Mouse (Mus musculus) hindbrain, embryonic 14.5 days (tissue): Measurements from ENCODE around the gene Amph. TPM values are rescaled to one million over a fixed set of nuclear protein-coding genes. Genes with fewer than 3 reads are reported as not detected.

Experiments used
- ATAC-seq: fragments of 200-750 bp; cut with Nextera tagmentation; 2 replicates; pipeline ENCODE4 v1.8.0; 2017; ENCODE audit warnings: moderate number of reproducible peaks, mild to moderate bottlenecking, moderate TSS enrichment, moderate library complexity; ENCODE audit not compliant: low FRiP score
- DNase-seq: peaks from one replicate; pipeline ENCODE4 v3.0.0-alpha.2; 2015; ENCODE audit warnings: low spot score
- H3K27ac ChIP-seq: fragments of 300-500 bp; sonication (generic); 2 replicates; pipeline ENCODE4 v1.5.1; 2014; ENCODE audit warnings: mild to moderate bottlenecking, moderate library complexity
- H3K27me3 ChIP-seq: fragments of 300-500 bp; sonication (generic); 2 replicates; pipeline ENCODE4 v1.6.1; 2014; ENCODE audit warnings: mild to moderate bottlenecking, low read length, mixed read lengths; ENCODE audit not compliant: control insufficient read depth, insufficient read depth
- H3K36me3 ChIP-seq: fragments of 300-500 bp; sonication (generic); replicated peaks from 2 replicates; pipeline ENCODE4 v1.6.1; 2014; ENCODE audit not compliant: control insufficient read depth, insufficient read depth
- H3K4me1 ChIP-seq: fragments of 300-500 bp; sonication (generic); replicated peaks from 2 replicates; pipeline ENCODE4 v1.6.1; 2014; ENCODE audit warnings: antibody characterized with exemption, low read length, mixed read lengths; ENCODE audit not compliant: control insufficient read depth, insufficient read depth
- H3K4me2 ChIP-seq: fragments of 300-500 bp; sonication (generic); replicated peaks from 2 replicates; pipeline ENCODE4 v1.6.1; 2014; ENCODE audit warnings: mild to moderate bottlenecking, moderate library complexity
- H3K4me3 ChIP-seq: fragments of 300-500 bp; sonication (generic); replicated peaks from 2 replicates; pipeline ENCODE4 v1.5.1; 2014; ENCODE audit warnings: mild to moderate bottlenecking, low read length
- H3K9ac ChIP-seq: fragments of 300-500 bp; sonication (generic); 2 replicates; pipeline ENCODE4 v1.6.1; 2014
- H3K9me3 ChIP-seq: fragments of 300-500 bp; sonication (generic); 2 replicates; pipeline ENCODE4 v1.6.1; 2016; ENCODE audit warnings: low read length; ENCODE audit not compliant: control insufficient read depth
- WGBS: fragments of 180-500 bp; shearing (Covaris S2); extraction: QIAGEN DNeasy Blood & Tissue Kit; methylation state at CpG from one replicate; pipeline ENCODE4 v1.1.7; 2014; 5-methylcytosine and 5-hydroxymethylcytosine counted together
- polyA plus RNA-seq: library from polyadenylated mRNA; unstranded; fragments of >200 nt; fragmentation: Nextera tagmentation; extraction: Ambion mirVana; gene quantifications from 2 replicates; pipeline ENCODE4 v1.2.1, GENCODE M21; 2014

The Amph gene
- polyA plus RNA-seq, 1 experiment from 2014 or later, result 76.8 TPM

- Histone ChIP-seq H3K9ac (no peak overlapping the region), H3K4me3 (no peak overlapping the region), H3K27me3 (no peaks in the 10 kb centered on the region), H3K9me3 (no peaks in the 10 kb centered on the region), H3K27ac (no peak overlapping the region), H3K36me3 (peaks cover 22% of the 10 kb centered on the region; the same call in 1 of the 2 replicates), H3K4me1 (no peaks in the 10 kb centered on the region), H3K4me2 (no peak overlapping the region)
- ATAC-seq (peak; percentile 54; the same call in 1 of the 2 replicates), DNase-seq (no peak)
- 84% methylated on average over 8 of the region's 8 CpGs for whole genome bisulfite sequencing
Measured at GRCm38 (mm10) chr13:19149574-19149973, 201.6 kb downstream of the Amph start.

- no peak for DNase-seq
- Histone ChIP-seq H3K36me3 (peaks cover 18% of the 10 kb centered on the region; the same call in 1 of the 2 replicates), H3K4me3 (no peak overlapping the region), H3K4me1 (no peaks in the 10 kb centered on the region), H3K4me2 (no peak overlapping the region), H3K27ac (no peak overlapping the region), H3K9ac (no peak overlapping the region), H3K27me3 (no peaks in the 10 kb centered on the region), H3K9me3 (no peaks in the 10 kb centered on the region)
- no peak for ATAC-seq
- WGBS, result 87% methylated on average over 12 of the region's 12 CpGs
Measured at GRCm38 (mm10) chr13:19150438-19151301, 202.7 kb downstream of the Amph start.

GRCm38 (mm10) chr13:19152126-19152525 is 204.1 kb downstream of the Amph start:
- WGBS, result 98% methylated on average over 3 of the region's 3 CpGs
- no peak for DNase-seq
- Histone ChIP-seq H3K4me2 (no peak overlapping the region), H3K9me3 (no peaks in the 10 kb centered on the region), H3K4me3 (no peak overlapping the region), H3K36me3 (peaks cover 18% of the 10 kb centered on the region; the same call in 1 of the 2 replicates), H3K27me3 (no peaks in the 10 kb centered on the region), H3K4me1 (no peaks in the 10 kb centered on the region), H3K27ac (no peak overlapping the region), H3K9ac (no peak overlapping the region)
- ATAC-seq, result no peak

GRCm38 (mm10) chr13:19158484-19158883 is 210.5 kb downstream of the Amph start:
- DNase-seq (peak; percentile 68), ATAC-seq (no peak)
- no peaks in the 10 kb centered on the region for H3K36me3 ChIP-seq
- H3K4me3 ChIP-seq, result no peak overlapping the region
- H3K9me3 ChIP-seq, result no peaks in the 10 kb centered on the region
- no peaks in the 10 kb centered on the region for H3K27me3 ChIP-seq
- no peaks in the 10 kb centered on the region for H3K4me1 ChIP-seq
- WGBS, result 36% methylated on average over 4 of the region's 4 CpGs
- no peak overlapping the region for H3K27ac ChIP-seq
- H3K4me2 ChIP-seq, result no peak overlapping the region
- no peak overlapping the region for H3K9ac ChIP-seq

GRCm38 (mm10) chr13:19160616-19161015 is 212.6 kb downstream of the Amph start:
- H3K4me2 ChIP-seq, result no peak overlapping the region
- DNase-seq (no peak), ATAC-seq (0 out of 2 replicates have a peak, but pooled peaks have one; percentile 39)
- no peaks in the 10 kb centered on the region for H3K9me3 ChIP-seq
- WGBS, result 60% methylated on average over 7 of the region's 7 CpGs
- H3K27me3 ChIP-seq, result no peaks in the 10 kb centered on the region
- no peaks in the 10 kb centered on the region for H3K4me1 ChIP-seq
- H3K9ac ChIP-seq, result no peak overlapping the region
- H3K4me3 ChIP-seq, result no peak overlapping the region
- no peaks in the 10 kb centered on the region for H3K36me3 ChIP-seq
- no peak overlapping the region for H3K27ac ChIP-seq

DNA sequence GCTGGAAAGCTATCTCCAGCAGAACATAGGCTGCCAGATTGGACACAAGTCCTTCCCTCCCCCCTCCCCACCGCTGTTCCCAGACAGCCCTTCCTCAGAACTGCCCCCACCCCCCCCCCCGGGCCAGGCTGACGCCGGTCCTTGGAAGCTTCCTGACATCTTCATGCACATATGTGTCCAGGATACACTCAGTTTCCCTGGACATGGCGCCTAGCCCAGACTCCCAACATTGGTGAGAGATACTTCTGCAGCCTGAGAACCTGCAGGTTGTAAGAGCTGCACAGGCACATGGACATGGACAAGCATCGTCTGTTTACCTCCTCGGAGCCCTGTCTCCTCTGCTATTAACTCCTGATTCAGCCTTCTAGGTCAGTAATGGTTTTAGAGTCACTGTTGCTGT is 213.1 kb downstream of the Amph start:
- H3K27me3 ChIP-seq, result no peaks in the 10 kb centered on the region
- no peak overlapping the region for H3K9ac ChIP-seq
- ATAC-seq (no peak), DNase-seq (no peak)
- H3K4me2 ChIP-seq, result no peak overlapping the region
- H3K27ac ChIP-seq, result no peak overlapping the region
- WGBS, result 66% methylated on average over 7 of the region's 7 CpGs
- no peaks in the 10 kb centered on the region for H3K4me1 ChIP-seq
- H3K9me3 ChIP-seq, result no peaks in the 10 kb centered on the region
- H3K4me3 ChIP-seq, result no peak overlapping the region
- H3K36me3 ChIP-seq, result no peaks in the 10 kb centered on the region

GRCm38 (mm10) chr13:19162120-19162519 is 214.1 kb downstream of the Amph start:
- Histone ChIP-seq H3K9me3 (no peaks in the 10 kb centered on the region), H3K4me2 (no peak overlapping the region), H3K4me3 (no peak overlapping the region), H3K27me3 (no peaks in the 10 kb centered on the region), H3K36me3 (no peaks in the 10 kb centered on the region), H3K9ac (no peak overlapping the region), H3K27ac (no peak overlapping the region), H3K4me1 (no peaks in the 10 kb centered on the region)
- WGBS, result 85% methylated on average over 6 of the region's 6 CpGs
- ATAC-seq (no peak), DNase-seq (no peak)

- H3K27ac ChIP-seq, result no peak overlapping the region
- H3K9me3 ChIP-seq, result no peaks in the 10 kb centered on the region
- no peaks in the 10 kb centered on the region for H3K27me3 ChIP-seq
- H3K9ac ChIP-seq, result no peak overlapping the region
- ATAC-seq (peak; percentile 86), DNase-seq (peak; percentile 64)
- H3K4me3 ChIP-seq, result no peak overlapping the region
- H3K4me2 ChIP-seq, result no peak overlapping the region
- H3K4me1 ChIP-seq, result no peaks in the 10 kb centered on the region
- H3K36me3 ChIP-seq, result no peaks in the 10 kb centered on the region
- WGBS, result 61% methylated on average over 1 of the region's 1 CpGs
Measured at GRCm38 (mm10) chr13:19177662-19178259, 229.8 kb downstream of the Amph start.

DNA sequence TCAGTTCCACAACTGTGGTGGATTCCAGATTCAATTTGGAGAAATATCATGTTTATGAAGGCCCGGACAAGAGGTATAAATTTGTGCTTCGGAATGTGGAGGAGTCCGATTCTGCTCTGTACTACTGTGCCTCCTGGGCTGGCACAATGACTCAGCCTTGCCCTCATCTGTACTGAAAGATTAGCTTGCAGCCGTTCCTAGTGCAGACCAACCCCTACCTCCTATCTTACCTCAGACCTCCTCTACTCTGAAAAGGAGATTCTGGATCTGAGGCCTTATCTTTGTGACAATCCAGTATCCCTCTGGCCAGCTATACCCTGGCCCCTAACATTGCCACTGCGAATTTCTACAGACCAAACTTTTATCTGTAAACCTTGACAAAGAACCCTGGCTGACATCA is 230.3 kb downstream of the Amph start:
- no peaks in the 10 kb centered on the region for H3K4me1 ChIP-seq
- DNase-seq (no peak), ATAC-seq (no peak)
- no peak overlapping the region for H3K9ac ChIP-seq
- 97% methylated on average over 5 of the region's 5 CpGs for WGBS
- H3K27ac ChIP-seq, result no peak overlapping the region
- H3K36me3 ChIP-seq, result no peaks in the 10 kb centered on the region
- no peaks in the 10 kb centered on the region for H3K27me3 ChIP-seq
- no peaks in the 10 kb centered on the region for H3K9me3 ChIP-seq
- no peak overlapping the region for H3K4me3 ChIP-seq
- no peak overlapping the region for H3K4me2 ChIP-seq
